Mouse (Mus musculus) stomach, postnatal 0 days (tissue): ENCODE measurements at regions not wholly inside any gene's neighbourhood (a gene's known extent, or its start where the extent isn't known, plus 50 kb on each side); places are given as distances from the start of the nearest gene placed in this dataset.

Experiments
- ATAC-seq: fragments of 200-750 bp; cut with Nextera tagmentation; 2 replicates; pipeline ENCODE4 v1.8.0; 2017; ENCODE audit not compliant: low FRiP score, low TSS enrichment
- DNase-seq: peaks from one replicate; pipeline ENCODE4 v3.0.0-alpha.2; 2016; ENCODE audit warnings: low spot score
- H3K27ac ChIP-seq: fragments of 300-500 bp; sonication (generic); replicated peaks from 2 replicates; pipeline ENCODE4 v1.5.1; 2014; ENCODE audit warnings: mild to moderate bottlenecking, control low read depth
- H3K27me3 ChIP-seq: fragments of 300-500 bp; sonication (generic); 2 replicates; pipeline ENCODE4 v1.6.1; 2014; ENCODE audit warnings: low read length; ENCODE audit not compliant: control insufficient read depth, insufficient read depth
- H3K36me3 ChIP-seq: fragments of 300-500 bp; sonication (generic); 2 replicates; pipeline ENCODE4 v1.6.1; 2014; ENCODE audit warnings: low read length, mixed read lengths; ENCODE audit not compliant: control insufficient read depth, insufficient read depth
- H3K4me1 ChIP-seq: fragments of 300-500 bp; sonication (generic); replicated peaks from 2 replicates; pipeline ENCODE4 v1.6.1; 2014; ENCODE audit warnings: antibody characterized with exemption; ENCODE audit not compliant: control insufficient read depth, insufficient read depth
- H3K4me2 ChIP-seq: fragments of 300-500 bp; sonication (generic); replicated peaks from 2 replicates; pipeline ENCODE4 v1.6.1; 2014; ENCODE audit warnings: low read depth, mild to moderate bottlenecking, control low read depth, moderate library complexity
- H3K4me3 ChIP-seq: fragments of 300-500 bp; sonication (generic); 2 replicates; pipeline ENCODE4 v1.5.1; 2014; ENCODE audit warnings: low read depth, low read length, control low read depth
- H3K9ac ChIP-seq: fragments of 300-500 bp; sonication (generic); 2 replicates; pipeline ENCODE4 v1.6.1; 2014; ENCODE audit warnings: mild to moderate bottlenecking, low read length, control low read depth, mixed read lengths
- H3K9me3 ChIP-seq: fragments of 300-500 bp; sonication (generic); 2 replicates; pipeline ENCODE4 v1.6.1; 2016; ENCODE audit warnings: low read length; ENCODE audit not compliant: control insufficient read depth
- CTCF ChIP-seq: IDR thresholded peaks from 2 replicates; pipeline ENCODE4 v1.5.1; 2016; ENCODE audit warnings: antibody characterized with exemption, low read depth, mild to moderate bottlenecking, moderate library complexity
- EP300 ChIP-seq: optimal IDR thresholded peaks from 2 replicates; pipeline ENCODE3; 2016; ENCODE audit warnings: antibody characterized with exemption
- WGBS: fragments of 180-500 bp; shearing (Covaris S2); extraction: QIAGEN DNeasy Blood & Tissue Kit; methylation state at CpG from one replicate; pipeline ENCODE4 v1.1.7; 2014; 5-methylcytosine and 5-hydroxymethylcytosine counted together

DNA sequence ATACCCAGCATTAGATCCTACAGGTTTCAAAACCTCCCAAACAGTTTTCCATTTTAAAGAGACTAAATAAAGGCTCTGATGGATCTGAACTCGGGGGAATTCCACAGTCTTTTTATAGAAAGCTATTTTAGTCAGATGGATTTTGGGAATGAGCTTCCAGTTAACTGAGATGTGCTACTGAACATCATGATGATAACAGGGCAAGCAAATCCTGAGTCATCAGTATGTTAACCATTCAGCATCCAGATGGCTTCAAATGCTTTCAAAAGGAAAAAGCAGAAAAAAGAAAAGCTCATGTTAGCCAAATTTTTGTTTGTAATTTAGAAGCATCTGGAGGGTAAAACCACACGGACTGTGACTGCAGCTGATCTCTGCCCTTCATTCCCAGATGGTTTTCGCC, 766.7 kb downstream of the Efnb2 start:
- Histone ChIP-seq H3K4me3 (no peak overlapping the region), H3K9ac (no peak overlapping the region), H3K9me3 (no peaks in the 10 kb centered on the region), H3K27ac (no peak overlapping the region), H3K4me2 (no peak overlapping the region), H3K4me1 (no peaks in the 10 kb centered on the region), H3K27me3 (no peaks in the 10 kb centered on the region), H3K36me3 (no peaks in the 10 kb centered on the region)
- ATAC-seq (no peak), DNase-seq (no peak)
- WGBS: 61% methylated on average over 3 of the region's 3 CpGs
- TF ChIP-seq CTCF: no peak
- TF ChIP-seq EP300: no peak

DNA sequence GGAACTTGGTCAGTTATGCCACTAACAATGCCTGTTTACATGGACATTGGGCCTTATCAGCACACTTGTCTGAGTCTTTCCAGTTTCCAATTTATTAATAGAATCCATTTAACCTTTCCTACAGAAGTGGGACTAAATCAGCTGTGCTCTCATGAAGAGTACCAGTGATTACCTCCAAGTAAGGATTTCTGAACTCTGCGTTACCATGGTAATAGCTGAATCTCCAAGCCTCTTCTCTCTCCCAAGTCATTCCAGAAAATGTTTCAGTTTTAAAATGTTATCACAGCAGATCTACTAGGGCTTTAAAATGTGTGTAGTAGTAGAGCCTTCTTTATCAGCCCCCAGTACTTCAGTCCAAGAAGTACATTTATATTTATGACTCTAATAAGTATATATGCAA, 807.9 kb downstream of the Efnb2 start:
- H3K4me3 ChIP-seq: no peak overlapping the region
- no peak overlapping the region for H3K27ac ChIP-seq
- DNase-seq (no peak), ATAC-seq (no peak)
- H3K27me3 ChIP-seq: no peaks in the 10 kb centered on the region
- TF ChIP-seq EP300: no peak
- TF ChIP-seq CTCF: no peak
- H3K9ac ChIP-seq: no peak overlapping the region
- no peaks in the 10 kb centered on the region for H3K36me3 ChIP-seq
- H3K4me1 ChIP-seq: no peaks in the 10 kb centered on the region
- 100% methylated on average over 1 of the region's 1 CpGs for whole genome bisulfite sequencing
- H3K4me2 ChIP-seq: no peak overlapping the region
- H3K9me3 ChIP-seq: no peaks in the 10 kb centered on the region

DNA sequence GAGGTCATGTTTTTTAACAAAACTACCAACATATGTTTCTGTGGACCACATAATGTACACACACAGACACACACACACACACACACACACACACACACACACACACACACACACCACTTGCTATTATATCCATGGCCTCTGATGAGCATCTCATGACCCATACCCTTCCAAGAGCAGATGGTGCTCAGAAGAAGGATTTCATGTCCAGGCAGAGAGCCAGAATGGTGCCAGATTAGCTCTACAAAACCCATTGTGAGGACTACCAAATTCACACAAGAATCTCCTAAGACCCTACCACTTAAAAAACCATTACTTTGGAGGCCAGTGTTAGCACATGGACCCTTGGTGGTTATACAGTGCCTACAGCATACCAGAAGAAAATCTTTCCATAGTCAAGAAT, 810.5 kb downstream of the Efnb2 start:
- DNase-seq (no peak), ATAC-seq (no peak)
- no peaks in the 10 kb centered on the region for H3K27me3 ChIP-seq

DNA sequence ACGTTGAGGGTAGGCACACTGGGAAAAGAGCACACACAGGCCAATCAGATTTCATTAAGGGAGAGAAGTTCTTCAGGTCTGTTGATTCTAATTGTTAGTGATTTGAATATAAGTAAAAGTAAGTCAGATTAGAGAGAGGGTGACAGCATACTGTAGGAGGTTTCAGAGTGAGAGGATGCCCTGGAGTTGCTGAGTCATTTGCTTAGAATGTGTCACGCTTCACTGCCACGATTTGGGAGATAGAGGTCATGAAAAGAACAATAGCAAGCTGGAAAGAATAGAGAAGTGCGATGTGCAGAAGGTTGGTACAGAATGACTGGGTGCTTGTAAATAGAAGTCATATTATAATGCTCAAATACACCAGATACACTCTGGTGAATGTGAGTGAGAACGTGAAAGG, 829.1 kb downstream of the Efnb2 start:
- ATAC-seq (no peak), DNase-seq (no peak)
- Histone ChIP-seq H3K36me3 (no peaks in the 10 kb centered on the region), H3K4me2 (no peak overlapping the region), H3K4me3 (no peak overlapping the region), H3K4me1 (no peaks in the 10 kb centered on the region), H3K27ac (no peak overlapping the region), H3K9me3 (no peaks in the 10 kb centered on the region), H3K27me3 (no peaks in the 10 kb centered on the region), H3K9ac (no peak overlapping the region)
- TF ChIP-seq CTCF: no peak
- TF ChIP-seq EP300: no peak
- WGBS: 77% methylated on average over 5 of the region's 5 CpGs

More for the DNA sequence above, 810.5 kb downstream of the Efnb2 start:
- Histone ChIP-seq H3K9me3 (no peaks in the 10 kb centered on the region), H3K9ac (no peak overlapping the region), H3K27ac (no peak overlapping the region), H3K4me2 (no peak overlapping the region), H3K4me1 (no peaks in the 10 kb centered on the region), H3K36me3 (no peaks in the 10 kb centered on the region), H3K4me3 (no peak overlapping the region)
- TF ChIP-seq CTCF: no peak
- no peak for TF ChIP-seq EP300

DNA sequence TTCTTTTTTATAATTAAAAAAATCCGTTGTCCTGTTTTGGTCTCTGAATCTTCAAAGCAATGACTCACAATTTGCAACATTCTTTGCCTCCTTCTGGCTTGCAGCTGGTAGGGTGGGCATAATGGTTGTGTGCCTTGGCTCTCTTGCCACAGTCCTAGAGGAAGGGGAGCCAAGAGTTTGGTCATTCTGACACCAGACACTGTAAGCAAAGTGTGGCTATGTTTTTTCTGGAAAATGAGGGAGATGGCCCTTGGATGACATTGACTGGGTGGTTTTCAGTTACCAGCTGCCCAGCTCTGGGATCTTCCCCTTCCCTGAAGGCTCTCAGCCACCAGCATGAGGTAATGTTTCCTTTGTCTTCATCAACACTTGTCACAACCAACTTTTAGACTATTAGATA, 833.2 kb downstream of the Efnb2 start:
- no peaks in the 10 kb centered on the region for H3K27me3 ChIP-seq
- H3K4me1 ChIP-seq: no peaks in the 10 kb centered on the region
- ATAC-seq: no peak
- no peak overlapping the region for H3K27ac ChIP-seq
- no peaks in the 10 kb centered on the region for H3K9me3 ChIP-seq
- no peak overlapping the region for H3K4me3 ChIP-seq
- no peak overlapping the region for H3K9ac ChIP-seq
- TF ChIP-seq EP300: no peak
- TF ChIP-seq CTCF: no peak
- DNase-seq: no peak
- H3K4me2 ChIP-seq: no peak overlapping the region
- no peaks in the 10 kb centered on the region for H3K36me3 ChIP-seq
- 81% methylated on average over 1 of the region's 1 CpGs for WGBS

DNA sequence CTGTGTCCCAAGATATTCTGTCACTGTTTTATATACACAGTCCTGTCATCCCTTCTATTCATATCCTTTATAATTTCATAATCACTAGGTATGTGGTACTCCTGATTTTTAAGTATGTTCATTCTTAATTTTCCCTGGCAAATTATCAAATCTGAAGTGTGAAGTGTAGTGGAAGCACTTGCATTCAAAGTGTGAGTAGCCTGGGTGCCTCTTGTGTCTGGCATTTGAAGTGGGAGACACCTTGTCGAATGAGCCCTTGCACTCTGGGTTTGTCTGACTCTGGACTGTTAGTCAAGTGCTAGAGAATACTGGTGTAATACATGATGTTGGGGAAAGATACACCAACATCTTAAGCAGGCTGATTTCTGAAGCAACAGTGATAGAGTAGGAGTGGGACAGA, 852.6 kb downstream of the Efnb2 start:
- H3K4me1 ChIP-seq: no peaks in the 10 kb centered on the region
- ATAC-seq (no peak), DNase-seq (no peak)
- H3K4me2 ChIP-seq: no peak overlapping the region
- H3K4me3 ChIP-seq: no peak overlapping the region
- WGBS: 82% methylated on average over 1 of the region's 1 CpGs
- TF ChIP-seq EP300: no peak
- no peak for TF ChIP-seq CTCF
- H3K9ac ChIP-seq: no peak overlapping the region
- no peaks in the 10 kb centered on the region for H3K36me3 ChIP-seq
- H3K9me3 ChIP-seq: no peaks in the 10 kb centered on the region
- H3K27ac ChIP-seq: no peak overlapping the region
- H3K27me3 ChIP-seq: no peaks in the 10 kb centered on the region
